Mouse (Mus musculus) kidney, postnatal 0 days (tissue): ENCODE data around the gene Gm27029. TPM values are rescaled to one million over a fixed set of nuclear protein-coding genes. Genes with fewer than 3 reads are reported as not detected.
A peak's percentile ranks its signal among the peaks of the same experiment; 100 is the strongest.
"Not testable (repeated sequence)": the region's sequence is repeated elsewhere in the genome, so short reads cannot be mapped to it uniquely, and the experiment has no call there.

ENCODE experiments used
- ATAC-seq: fragments of 200-750 bp; cut with Nextera tagmentation; replicated peaks from 2 replicates; pipeline ENCODE4 v1.8.0; 2017; ENCODE audit warnings: low read depth, moderate number of reproducible peaks, moderate TSS enrichment, moderate library complexity; ENCODE audit not compliant: low FRiP score
- DNase-seq: peaks from one replicate; pipeline ENCODE4 v3.0.0-alpha.2; 2016; ENCODE audit warnings: low spot score
- H3K27ac ChIP-seq: fragments of 300-500 bp; sonication (generic); 2 replicates; pipeline ENCODE4 v1.5.1; 2014; ENCODE audit warnings: mild to moderate bottlenecking
- H3K27me3 ChIP-seq: fragments of 300-500 bp; sonication (generic); 2 replicates; pipeline ENCODE4 v1.6.1; 2014; ENCODE audit warnings: low read length, mixed read lengths; ENCODE audit not compliant: insufficient read depth
- H3K36me3 ChIP-seq: fragments of 300-500 bp; sonication (generic); 2 replicates; pipeline ENCODE4 v1.6.1; 2014; ENCODE audit warnings: low read length, mixed read lengths; ENCODE audit not compliant: insufficient read depth
- H3K4me1 ChIP-seq: fragments of 300-500 bp; sonication (generic); replicated peaks from 2 replicates; pipeline ENCODE4 v1.6.1; 2014; ENCODE audit warnings: antibody characterized with exemption, low read length, mixed read lengths; ENCODE audit not compliant: insufficient read depth
- H3K4me2 ChIP-seq: fragments of 300-500 bp; sonication (generic); 2 replicates; pipeline ENCODE4 v1.6.1; 2014; ENCODE audit warnings: mild to moderate bottlenecking, low read length, moderate library complexity, mixed read lengths
- H3K4me3 ChIP-seq: fragments of 300-500 bp; sonication (generic); replicated peaks from 2 replicates; pipeline ENCODE4 v1.5.1; 2014; ENCODE audit warnings: low read depth, low read length
- H3K9ac ChIP-seq: fragments of 300-500 bp; sonication (generic); 2 replicates; pipeline ENCODE4 v1.6.1; 2014; ENCODE audit warnings: low read depth, low read length
- H3K9me3 ChIP-seq: fragments of 300-500 bp; sonication (generic); replicated peaks from 2 replicates; pipeline ENCODE4 v1.6.1; 2016; ENCODE audit warnings: low read length, inconsistent platforms, mixed read lengths
- CTCF ChIP-seq: IDR thresholded peaks from 2 replicates; pipeline ENCODE4 v1.5.1; 2016; ENCODE audit warnings: antibody characterized with exemption, low read depth, mild to moderate bottlenecking, moderate library complexity
- WGBS: fragments of 180-500 bp; shearing (Covaris S2); extraction: QIAGEN DNeasy Blood & Tissue Kit; methylation state at CpG from one replicate; pipeline ENCODE4 v1.1.7; 2014; 5-methylcytosine and 5-hydroxymethylcytosine counted together
- polyA plus RNA-seq: library from polyadenylated mRNA; unstranded; fragments of >200 nt; fragmentation: Nextera tagmentation; extraction: Ambion mirVana; gene quantifications from 2 replicates; pipeline ENCODE4 v1.2.1, GENCODE M21; 2015

Gm27029 gene
- polyA plus RNA-seq, result 4.0 and 4.5 TPM in 2 replicates

GRCm38 (mm10) chr11:101424105-101424851 lies at the start of gene Gm27029:
Gm27029 (minus strand) TSS chr11:101424796.
- DNase-seq, result peak; percentile 32
- Histone ChIP-seq H3K4me2 (peak within 1 kb of the TSS; percentile 85), H3K27me3 (no peaks in the 10 kb centered on the region), H3K9me3 (no peaks in the 10 kb centered on the region), H3K27ac (peak within 1 kb of the TSS; percentile 87), H3K4me3 (peak within 1 kb of the TSS; percentile 91), H3K4me1 (peaks cover 18% of the 10 kb centered on the region; the same call in 1 of the 2 replicates), H3K36me3 (0 out of 2 replicates have a peak, but pooled peaks cover 5% of the 10 kb centered on the region), H3K9ac (peak within 1 kb of the TSS; percentile 83)
- WGBS, result 3% methylated on average over 23 of the region's 23 CpGs
- TF ChIP-seq CTCF, result no peak
- peak; percentile 47; the same call in 1 of the 2 replicates for ATAC-seq

DNA sequence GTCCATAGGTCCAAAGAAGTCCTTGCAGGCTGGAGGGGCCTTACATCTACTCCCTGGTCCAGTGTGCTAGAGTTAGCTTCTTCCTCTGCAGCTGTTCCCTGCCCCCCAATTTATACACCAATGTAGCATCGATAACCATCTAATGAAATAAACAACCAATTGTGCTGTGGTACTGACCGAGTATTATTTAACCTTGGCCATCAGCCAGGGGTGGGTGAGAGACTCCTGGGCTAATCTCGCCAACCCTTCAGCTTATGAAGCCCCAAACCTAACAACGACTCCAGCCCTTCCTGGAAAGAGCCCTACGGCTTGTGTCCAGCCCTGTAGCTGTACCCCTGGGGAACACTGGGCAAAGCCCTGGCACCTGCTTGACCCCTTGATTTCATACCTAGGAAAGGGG lies 49.7 kb upstream of the Gm27029 start:
- no peak overlapping the region for H3K27ac ChIP-seq
- no peak for TF ChIP-seq CTCF
- H3K9ac ChIP-seq, result no peak overlapping the region
- no peak overlapping the region for H3K4me2 ChIP-seq
- DNase-seq, result no peak
- H3K36me3 ChIP-seq, result no peaks in the 10 kb centered on the region
- H3K4me1 ChIP-seq, result no peaks in the 10 kb centered on the region; the same call in 1 of the 2 replicates
- H3K27me3 ChIP-seq, result no peaks in the 10 kb centered on the region
- no peak for ATAC-seq
- WGBS, result 75% methylated on average over 5 of the region's 5 CpGs
- no peak overlapping the region for H3K4me3 ChIP-seq
- no peaks in the 10 kb centered on the region for H3K9me3 ChIP-seq

- not testable (repeated sequence) for H3K27ac ChIP-seq, ATAC-seq, H3K4me1 ChIP-seq, H3K4me3 ChIP-seq, H3K4me2 ChIP-seq, H3K36me3 ChIP-seq, H3K9me3 ChIP-seq, H3K9ac ChIP-seq, H3K27me3 ChIP-seq, DNase-seq
- WGBS, result 82% methylated on average over 1 of the region's 1 CpGs
Observed at GRCm38 (mm10) chr11:101473686-101474085, 49.1 kb upstream of the Gm27029 start.

GRCm38 (mm10) chr11:101472336-101472735 lies 47.7 kb upstream of the Gm27029 start:
- Histone ChIP-seq H3K36me3 (no peaks in the 10 kb centered on the region), H3K4me1 (no peaks in the 10 kb centered on the region), H3K4me2 (no peak overlapping the region), H3K9me3 (no peaks in the 10 kb centered on the region), H3K27ac (no peak overlapping the region), H3K27me3 (no peaks in the 10 kb centered on the region), H3K4me3 (no peak overlapping the region), H3K9ac (no peak overlapping the region)
- TF ChIP-seq CTCF, result no peak
- 30% methylated on average over 7 of the region's 7 CpGs for WGBS
- ATAC-seq, result no peak
- peak; percentile 33 for DNase-seq

GRCm38 (mm10) chr11:101471926-101472325 lies 47.3 kb upstream of the Gm27029 start:
- Histone ChIP-seq H3K36me3 (no peaks in the 10 kb centered on the region), H3K27ac (no peak overlapping the region), H3K27me3 (no peaks in the 10 kb centered on the region), H3K9ac (no peak overlapping the region), H3K9me3 (no peaks in the 10 kb centered on the region), H3K4me3 (no peak overlapping the region), H3K4me2 (no peak overlapping the region), H3K4me1 (no peaks in the 10 kb centered on the region)
- no peak for ATAC-seq
- 24% methylated on average over 3 of the region's 3 CpGs for WGBS
- TF ChIP-seq CTCF, result no peak
- no peak for DNase-seq

DNA sequence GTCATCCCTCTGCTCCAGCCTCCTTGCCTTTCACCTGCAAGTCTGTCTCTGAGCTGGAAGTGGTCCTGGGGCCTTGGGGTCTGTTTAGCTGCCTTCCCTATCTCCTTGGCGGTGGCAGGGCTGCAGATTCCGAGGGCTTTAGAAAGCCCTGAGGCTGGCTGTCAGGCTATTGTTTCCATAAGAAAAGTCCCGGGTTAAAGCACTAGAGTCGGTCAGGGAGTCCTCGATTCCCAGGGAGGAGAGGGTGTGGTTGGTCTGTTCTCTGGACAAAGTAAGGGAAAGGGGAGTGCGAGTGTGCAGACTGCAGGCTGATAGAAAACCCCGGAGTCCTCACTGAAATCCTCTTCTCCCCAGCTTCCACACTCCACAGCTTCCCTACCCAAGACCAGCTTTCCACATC lies 45.6 kb upstream of the Gm27029 start:
- Histone ChIP-seq H3K4me1 (peaks cover 5% of the 10 kb centered on the region; the same call in 1 of the 2 replicates), H3K36me3 (no peaks in the 10 kb centered on the region), H3K9me3 (no peaks in the 10 kb centered on the region), H3K4me2 (no peak overlapping the region), H3K27me3 (no peaks in the 10 kb centered on the region), H3K27ac (no peak overlapping the region), H3K4me3 (no peak overlapping the region), H3K9ac (no peak overlapping the region)
- no peak for ATAC-seq
- no peak for TF ChIP-seq CTCF
- DNase-seq, result no peak
- WGBS, result 49% methylated on average over 7 of the region's 7 CpGs
